Mouse (Mus musculus) myocyte (in vitro differentiated cells): ENCODE data around the gene Dgki. TPM values are rescaled to one million over a fixed set of nuclear protein-coding genes. Genes with fewer than 3 reads are reported as not detected.

Experiments used
- H3K27me3 ChIP-seq: one replicate; pipeline ENCODE4 v1.6.1; 2011; ENCODE audit not compliant: control insufficient read depth, insufficient read depth, insufficient read length
- H3K36me3 ChIP-seq: one replicate; pipeline ENCODE4 v1.6.1; 2011; ENCODE audit not compliant: control insufficient read depth, insufficient read depth
- H3K4me2 ChIP-seq: one replicate; pipeline ENCODE4 v1.6.1; 2011; ENCODE audit warnings: low read depth, control low read depth
- H3K4me3 ChIP-seq: one replicate; pipeline ENCODE4 v1.5.1; 2011; ENCODE audit warnings: mild to moderate bottlenecking, control low read depth, moderate library complexity
- H3K79me2 ChIP-seq: one replicate; pipeline ENCODE4 v1.6.1; 2011; ENCODE audit not compliant: control insufficient read depth, insufficient read depth
- H3ac ChIP-seq: one replicate; pipeline ENCODE4 v1.6.1; 2011; ENCODE audit not compliant: control insufficient read depth, insufficient read length
- CEBPB ChIP-seq: IDR thresholded peaks from 2 replicates; pipeline ENCODE4 v1.6.1; 2011; ENCODE audit warnings: mild to moderate bottlenecking, moderate library complexity; ENCODE audit not compliant: poor library complexity, insufficient read depth, severe bottlenecking
- E2F4 ChIP-seq: IDR thresholded peaks from one replicate; pipeline ENCODE4 v1.6.1; 2011; ENCODE audit warnings: mild to moderate bottlenecking, control low read depth, moderate library complexity; ENCODE audit not compliant: insufficient read depth
- MAX ChIP-seq: IDR thresholded peaks from one replicate; pipeline ENCODE4 v1.6.1; 2011; ENCODE audit warnings: low read depth, mild to moderate bottlenecking, control low read depth
- MYOD1 ChIP-seq, 3 experiments: IDR thresholded peaks; one replicate each; pipeline ENCODE4 v1.6.1; 2011; ENCODE audit warnings: control low read depth in 2 of 3, low read depth in 2 of 3, mild to moderate bottlenecking in 2 of 3, moderate library complexity in 1 of 3; ENCODE audit not compliant: insufficient read length in 2 of 3, control insufficient read depth in 1 of 3
- MYOG ChIP-seq, 3 experiments: IDR thresholded peaks; one replicate each; pipeline ENCODE4 v1.6.1; 2011; ENCODE audit warnings: control low read depth in 2 of 3, low read depth in 2 of 3, mild to moderate bottlenecking in 2 of 3; ENCODE audit not compliant: insufficient read length in 2 of 3, control insufficient read depth in 1 of 3, insufficient read depth in 1 of 3
- POLR2A ChIP-seq: IDR thresholded peaks from one replicate; pipeline ENCODE4 v1.6.1; 2011; ENCODE audit warnings: low read depth, mild to moderate bottlenecking, control low read depth, moderate library complexity; ENCODE audit not compliant: insufficient read length
- POLR2AphosphoS2 ChIP-seq: IDR thresholded peaks from one replicate; pipeline ENCODE4 v1.6.1; 2011; ENCODE audit warnings: low read depth, control low read depth; ENCODE audit not compliant: insufficient read length
- REST ChIP-seq: IDR thresholded peaks from one replicate; pipeline ENCODE4 v1.6.1; 2011; ENCODE audit warnings: mild to moderate bottlenecking, control low read depth, moderate library complexity; ENCODE audit not compliant: insufficient read depth, insufficient read length
- SRF ChIP-seq: IDR thresholded peaks from one replicate; pipeline ENCODE4 v1.6.1; 2011; ENCODE audit warnings: low read depth; ENCODE audit not compliant: control insufficient read depth, insufficient read length
- TCF12 ChIP-seq: IDR thresholded peaks from one replicate; pipeline ENCODE4 v1.6.1; 2011; ENCODE audit warnings: mild to moderate bottlenecking, control low read depth; ENCODE audit not compliant: poor library complexity, insufficient read depth, severe bottlenecking
- TCF3 ChIP-seq: IDR thresholded peaks from one replicate; pipeline ENCODE4 v1.6.1; 2011; ENCODE audit warnings: low read depth, control low read depth; ENCODE audit not compliant: insufficient read length
- USF1 ChIP-seq: IDR thresholded peaks from one replicate; pipeline ENCODE4 v1.6.1; 2011; ENCODE audit warnings: low read depth, mild to moderate bottlenecking, control low read depth, moderate library complexity
- polyA plus RNA-seq: library from polyadenylated mRNA; unstranded; fragments of >200 nt; fragmentation: generic; extraction: Trizol; gene quantifications from one replicate; pipeline ENCODE4 v1.2.1, GENCODE M21; 2012; ENCODE audit warnings: missing spikeins

Dgki gene
- polyA plus RNA-seq, 1 experiment: 0.02 TPM

DNA sequence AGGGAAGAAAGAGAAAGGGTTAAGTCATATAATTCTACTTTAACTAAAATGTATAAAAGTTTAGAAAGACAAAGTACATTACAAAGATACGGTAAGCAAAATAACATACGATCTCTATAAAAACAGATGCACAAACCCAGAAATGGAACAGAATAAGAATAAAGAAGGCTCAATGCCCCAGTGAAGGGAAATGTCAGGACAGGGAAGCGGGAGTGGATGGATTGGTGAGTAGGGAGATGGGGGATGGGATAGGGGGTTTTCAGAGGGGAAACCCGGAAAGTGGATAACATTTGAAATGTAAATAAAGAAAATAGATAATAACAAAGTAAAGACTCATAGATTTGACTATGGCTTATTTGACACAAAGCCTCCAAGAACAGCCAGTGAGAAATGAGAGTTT, 400.1 kb downstream of the Dgki start:
- H3K79me2 ChIP-seq: no peaks in the 10 kb centered on the region
- H3ac ChIP-seq: no peak overlapping the region
- no peak overlapping the region for H3K4me2 ChIP-seq
- no peak for TF ChIP-seq CEBPB
- no peak for TF ChIP-seq REST
- no peak for TF ChIP-seq USF1
- no peak for TF ChIP-seq E2F4
- no peak for TF ChIP-seq TCF12
- no peaks in the 10 kb centered on the region for H3K27me3 ChIP-seq
- no peaks in the 10 kb centered on the region for H3K36me3 ChIP-seq
- H3K4me3 ChIP-seq: no peak overlapping the region

DNA sequence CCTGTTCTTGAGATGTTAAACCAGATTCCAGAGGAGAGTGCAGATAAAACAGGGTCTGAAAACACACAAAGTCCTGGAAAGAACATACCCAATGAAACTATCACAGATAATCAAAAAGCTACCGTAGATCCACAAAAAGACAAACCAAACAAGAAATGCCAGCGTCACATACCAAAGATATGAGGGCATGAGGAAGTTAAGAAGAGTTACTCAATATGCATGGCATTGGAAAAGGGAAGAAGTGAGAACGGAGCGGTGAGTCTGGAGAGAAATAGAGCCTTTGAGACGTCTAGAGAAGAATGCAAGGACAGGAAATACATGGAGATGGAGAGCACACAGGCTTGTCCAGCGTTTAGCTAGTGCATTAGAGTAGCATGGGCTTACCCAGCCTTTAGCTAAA, 401.6 kb downstream of the Dgki start:
- TF ChIP-seq E2F4 (no peak), USF1 (no peak), TCF3 (no peak), MAX (no peak), MYOD1 (IDR thresholded peaks at IDR 0.05; ENCODE audit: control insufficient read depth in 1 of 3, insufficient read length in 2 of 3, low read depth in 2 of 3) (no peak), CEBPB (no peak), SRF (no peak), TCF12 (no peak), REST (no peak), POLR2A (no peak), POLR2AphosphoS2 (no peak), MYOG (IDR thresholded peaks at IDR 0.05; ENCODE audit: control insufficient read depth in 1 of 3, insufficient read depth in 1 of 3, insufficient read length in 2 of 3, low read depth in 2 of 3) (no peak)
- Histone ChIP-seq H3ac (no peak overlapping the region), H3K36me3 (no peaks in the 10 kb centered on the region), H3K27me3 (no peaks in the 10 kb centered on the region), H3K4me2 (no peak overlapping the region), H3K79me2 (no peaks in the 10 kb centered on the region), H3K4me3 (no peak overlapping the region)

DNA sequence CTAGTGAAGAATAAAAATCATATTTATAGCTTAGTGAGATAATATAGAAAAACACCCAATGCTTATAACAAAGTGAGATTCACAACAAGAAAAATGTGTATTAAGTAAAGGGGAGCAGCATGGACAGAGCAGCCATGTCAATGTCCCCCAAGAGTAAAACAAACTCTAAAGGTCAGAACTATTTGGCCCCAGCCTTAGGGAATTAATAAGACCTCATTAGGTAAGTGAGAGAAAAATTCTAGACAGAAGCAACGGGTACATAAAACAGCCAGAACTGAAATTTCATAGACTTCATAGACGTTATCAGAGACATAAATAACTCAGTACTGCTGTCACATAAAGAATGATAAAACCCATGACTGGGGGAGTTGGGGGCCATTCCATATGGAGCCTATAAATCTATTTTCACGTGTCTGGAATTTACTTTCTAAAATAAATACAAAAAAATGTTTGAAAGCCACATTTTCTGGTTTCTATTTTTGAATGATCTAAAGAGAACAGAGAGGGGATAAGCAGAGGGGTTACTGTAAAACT, 402.3 kb downstream of the Dgki start:
- Histone ChIP-seq H3ac (no peak overlapping the region), H3K79me2 (no peaks in the 10 kb centered on the region), H3K4me2 (no peak overlapping the region), H3K36me3 (no peaks in the 10 kb centered on the region), H3K4me3 (no peak overlapping the region), H3K27me3 (no peaks in the 10 kb centered on the region)
- TF ChIP-seq POLR2A (no peak), MYOG (IDR thresholded peaks at IDR 0.05; ENCODE audit: control insufficient read depth in 1 of 3, insufficient read depth in 1 of 3, insufficient read length in 2 of 3, low read depth in 2 of 3) (no peak), SRF (no peak), TCF12 (no peak), MYOD1 (IDR thresholded peaks at IDR 0.05; ENCODE audit: control insufficient read depth in 1 of 3, insufficient read length in 2 of 3, low read depth in 2 of 3) (no peak), USF1 (no peak), E2F4 (no peak), REST (no peak), TCF3 (no peak), CEBPB (no peak), MAX (no peak), POLR2AphosphoS2 (no peak)

DNA sequence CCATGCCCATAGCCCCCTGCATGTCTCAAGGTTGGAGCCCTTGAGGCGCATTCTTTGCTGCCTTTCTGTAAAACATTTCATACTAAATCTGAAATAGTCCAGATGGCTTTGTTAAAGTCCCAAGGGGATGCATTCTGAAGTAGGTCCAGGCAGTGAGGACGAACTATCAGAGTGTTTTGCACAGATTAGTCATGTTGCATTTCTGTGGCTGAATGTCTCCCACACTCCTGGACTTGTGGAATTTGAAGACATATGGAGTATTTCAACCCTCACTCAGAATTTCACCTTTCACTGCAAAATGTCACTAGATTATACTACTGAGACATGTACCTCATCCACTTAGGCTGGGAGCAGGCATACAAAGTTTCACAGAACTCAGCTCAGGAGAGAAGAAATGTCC, 403.3 kb downstream of the Dgki start:
- H3K36me3 ChIP-seq: no peaks in the 10 kb centered on the region
- H3ac ChIP-seq: no peak overlapping the region
- peak overlapping the region; percentile 35 for H3K4me2 ChIP-seq
- H3K27me3 ChIP-seq: no peaks in the 10 kb centered on the region
- H3K4me3 ChIP-seq: no peak overlapping the region
- H3K79me2 ChIP-seq: no peaks in the 10 kb centered on the region
- TF ChIP-seq MYOD1 (IDR thresholded peaks at IDR 0.05; ENCODE audit: control insufficient read depth in 1 of 3, insufficient read length in 2 of 3, low read depth in 2 of 3) (no peak), SRF (no peak), TCF12 (no peak), E2F4 (no peak), POLR2A (no peak), TCF3 (no peak), MAX (no peak), MYOG (IDR thresholded peaks at IDR 0.05; ENCODE audit: control insufficient read depth in 1 of 3, insufficient read depth in 1 of 3, insufficient read length in 2 of 3, low read depth in 2 of 3) (no peak), CEBPB (no peak), REST (no peak), POLR2AphosphoS2 (no peak), USF1 (no peak)

DNA sequence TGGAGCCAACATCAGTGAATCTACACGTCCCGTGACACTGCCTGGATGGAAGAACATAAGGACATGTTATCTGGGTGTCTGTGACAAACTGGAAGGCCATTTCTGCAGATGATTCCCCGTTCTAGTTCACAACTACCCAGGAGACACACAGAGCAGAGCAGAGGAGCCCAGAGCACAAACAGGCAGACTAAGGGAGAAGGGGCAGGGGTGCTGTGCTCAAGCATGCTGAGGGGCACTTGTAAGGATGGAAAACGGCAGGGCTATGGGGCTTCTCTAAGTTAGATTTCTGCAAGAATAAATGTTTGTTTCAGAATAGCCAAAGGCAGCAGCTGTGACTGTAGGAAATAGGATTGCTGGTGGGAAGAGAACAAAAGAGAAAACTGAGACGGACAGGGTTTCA, 408.2 kb downstream of the Dgki start:
- Histone ChIP-seq H3K4me2 (no peak overlapping the region), H3ac (no peak overlapping the region), H3K36me3 (no peaks in the 10 kb centered on the region), H3K4me3 (no peak overlapping the region), H3K79me2 (no peaks in the 10 kb centered on the region), H3K27me3 (no peaks in the 10 kb centered on the region)
- TF ChIP-seq MAX (no peak), MYOD1 (IDR thresholded peaks at IDR 0.05; ENCODE audit: control insufficient read depth in 1 of 3, insufficient read length in 2 of 3, low read depth in 2 of 3) (no peak), USF1 (no peak), CEBPB (no peak), MYOG (IDR thresholded peaks at IDR 0.05; ENCODE audit: control insufficient read depth in 1 of 3, insufficient read depth in 1 of 3, insufficient read length in 2 of 3, low read depth in 2 of 3) (no peak), POLR2A (no peak), POLR2AphosphoS2 (no peak), TCF12 (no peak), E2F4 (no peak), TCF3 (no peak), REST (no peak), SRF (no peak)
